Mouse (Mus musculus) retina, postnatal 7 days (tissue): ENCODE measurements around the gene Stx11.

Experiments
- DNase-seq: peaks from one replicate; pipeline ENCODE4 v3.0.0-alpha.2; 2012; ENCODE audit warnings: low read depth, low spot score

Stx11 gene

GRCm38 (mm10) chr10:12964151-12965075 lies at the start of gene Stx11:
Stx11 (minus strand) TSS chr10:12964298.
- DNase-seq = peak; percentile 5

DNA sequence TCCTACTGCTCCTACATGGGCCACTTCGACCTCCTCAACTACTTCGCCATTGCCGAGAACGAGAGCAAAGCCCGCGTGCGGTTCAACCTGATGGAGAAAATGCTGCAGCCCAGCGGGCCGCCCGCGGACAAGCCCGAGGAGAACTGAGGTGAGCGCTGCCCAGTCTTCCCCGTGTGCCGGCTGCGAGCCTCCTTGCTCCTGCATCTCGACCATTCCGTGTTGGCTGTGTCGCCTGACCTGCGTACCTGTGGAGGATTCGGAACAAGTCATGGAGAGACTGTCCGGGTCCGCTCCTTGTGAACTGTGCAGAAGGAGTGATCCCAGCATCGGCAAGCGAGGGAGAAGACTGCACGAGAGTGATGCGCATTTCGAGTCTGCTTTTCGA lies 44.6 kb upstream of the Stx11 start:
- DNase-seq = no peak

DNA sequence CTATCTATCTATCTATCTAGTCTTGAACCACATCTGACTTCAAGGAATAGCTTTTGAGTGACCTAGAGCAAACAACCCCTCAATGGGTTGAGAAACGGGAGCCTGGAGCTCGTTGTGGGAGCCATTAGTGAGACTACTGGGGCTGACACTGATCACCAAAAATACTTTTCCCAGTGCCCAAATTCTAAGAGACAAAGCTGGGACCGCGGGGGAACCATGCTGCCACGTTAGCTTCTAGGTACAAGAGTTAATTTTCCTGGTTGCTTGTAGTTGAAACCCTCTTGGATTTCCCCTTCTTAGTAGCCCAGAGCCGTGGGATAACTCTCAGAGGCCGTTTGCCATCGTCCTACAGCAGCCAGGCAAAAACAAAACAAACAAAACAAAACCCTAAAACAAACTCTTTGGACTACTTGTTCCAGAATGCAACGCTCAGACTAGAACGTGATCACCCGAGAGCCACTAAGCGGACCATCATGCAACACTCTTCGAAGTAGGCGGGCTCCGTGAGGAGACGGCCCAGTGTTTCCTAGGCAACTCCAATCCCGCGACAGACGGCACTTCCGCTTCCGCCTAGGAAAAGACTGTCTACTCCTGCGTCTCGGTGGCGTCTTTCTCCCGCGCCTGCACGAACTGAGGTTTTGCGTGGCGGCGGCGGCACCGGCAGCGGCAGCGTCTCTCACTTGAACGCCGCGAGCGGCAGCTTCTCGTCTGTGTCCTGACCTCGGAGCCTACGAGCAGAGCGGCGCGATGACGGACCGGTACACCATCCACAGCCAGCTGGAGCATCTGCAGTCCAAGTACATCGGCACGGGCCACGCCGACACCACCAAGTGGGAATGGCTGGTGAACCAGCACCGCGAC lies 44.0 kb upstream of the Stx11 start:
- peak; percentile 92 for DNase-seq

DNA sequence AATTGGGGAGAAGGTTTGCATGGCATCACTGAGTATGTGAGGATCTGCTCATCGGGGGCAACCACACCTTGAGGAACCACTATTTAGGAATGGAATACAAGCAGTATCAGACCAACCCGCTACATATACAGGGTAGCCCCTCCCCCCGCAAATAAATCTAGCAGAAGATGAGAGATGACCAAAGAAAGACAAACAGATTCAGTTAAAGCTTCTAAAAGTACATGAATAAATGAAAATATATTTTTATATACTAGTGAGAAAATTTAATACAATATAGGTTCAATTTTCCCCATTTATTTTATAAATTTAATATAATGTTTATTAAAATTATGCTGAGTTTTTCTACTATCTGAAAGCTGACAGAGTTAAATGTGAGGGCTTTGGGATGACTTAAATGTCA lies 40.9 kb upstream of the Stx11 start, which contains the start of gene Sf3b5:
Sf3b5 (plus strand) TSS at position 301 of the 400 bp plus-strand sequence.
- DNase-seq = no peak

GRCm38 (mm10) chr10:12996736-12997477 lies 32.8 kb upstream of the Stx11 start:
- DNase-seq = peak; percentile 73

DNA sequence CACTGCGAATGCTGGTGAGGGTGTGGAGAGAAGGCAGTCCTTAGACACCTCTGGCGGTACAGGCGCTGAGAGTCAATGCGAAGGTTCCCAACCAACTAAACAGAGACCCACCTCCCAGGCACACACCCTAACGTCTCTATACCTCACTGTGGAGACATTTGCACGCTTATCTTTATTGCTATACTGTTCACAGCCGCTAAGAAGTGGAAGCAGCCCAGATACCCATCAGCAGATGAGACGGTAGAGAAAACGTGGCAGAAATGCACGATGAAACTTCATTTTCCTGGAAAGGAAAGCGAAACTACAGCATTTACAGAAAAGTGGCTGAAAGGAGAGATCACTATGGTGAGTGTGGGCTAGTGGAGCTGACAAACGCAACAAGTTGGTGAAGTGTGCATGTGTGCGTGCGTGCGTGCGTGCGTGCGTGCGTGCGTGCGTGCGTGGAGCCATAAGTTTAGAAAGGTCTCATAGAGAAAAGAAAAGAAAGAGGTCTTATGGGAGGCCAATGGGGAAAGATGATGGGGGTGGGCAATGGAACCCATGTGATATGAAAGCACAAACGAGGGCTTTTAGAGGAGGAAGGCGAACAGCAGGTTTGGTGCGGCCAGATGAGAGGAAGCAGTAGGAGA lies 29.4 kb upstream of the Stx11 start:
- no peak for DNase-seq

- DNase-seq = no peak
These were observed 27.9 kb upstream of the Stx11 start for GRCm38 (mm10) chr10:12991953-12992352.

GRCm38 (mm10) chr10:12986943-12987342 lies 22.8 kb upstream of the Stx11 start:
- no peak for DNase-seq

DNA sequence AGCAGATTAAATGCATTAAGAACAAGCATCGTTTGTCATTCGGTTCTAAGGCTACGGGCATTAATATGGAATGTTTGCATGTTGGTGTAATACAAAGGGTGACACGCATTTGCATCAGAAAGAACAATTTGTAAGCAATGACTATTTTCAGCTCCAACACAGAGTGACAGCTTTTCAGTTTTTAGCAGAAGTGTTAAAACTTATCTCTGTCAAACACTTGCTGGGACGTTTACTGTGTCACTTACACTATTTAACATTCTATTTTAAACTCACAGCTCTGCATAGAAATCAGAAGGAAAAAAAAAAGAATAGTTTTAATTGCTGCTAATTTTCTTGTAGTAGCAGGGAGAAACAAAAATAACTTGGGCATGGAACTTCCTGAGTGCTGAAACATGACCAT lies 22.4 kb upstream of the Stx11 start:
- no peak for DNase-seq

DNA sequence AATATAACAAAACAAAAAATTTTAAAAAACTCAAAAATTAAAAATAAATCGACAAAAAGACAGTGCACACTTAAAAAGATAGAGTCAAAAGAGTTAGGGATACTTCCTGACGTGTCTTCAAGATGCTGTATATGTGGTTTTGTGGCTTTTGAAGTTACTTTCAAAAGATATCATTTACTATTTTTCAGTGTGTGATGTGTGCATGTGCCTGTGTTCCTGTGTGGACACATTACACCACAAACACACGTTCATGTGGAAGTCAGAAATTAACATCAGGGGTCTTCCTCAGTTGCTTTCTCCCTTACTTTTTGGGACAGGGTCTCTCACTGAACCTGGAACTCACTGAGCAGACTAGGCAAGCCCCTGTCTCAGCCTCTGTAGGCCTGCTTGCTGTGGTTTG lies 20.9 kb upstream of the Stx11 start:
- DNase-seq = no peak

DNA sequence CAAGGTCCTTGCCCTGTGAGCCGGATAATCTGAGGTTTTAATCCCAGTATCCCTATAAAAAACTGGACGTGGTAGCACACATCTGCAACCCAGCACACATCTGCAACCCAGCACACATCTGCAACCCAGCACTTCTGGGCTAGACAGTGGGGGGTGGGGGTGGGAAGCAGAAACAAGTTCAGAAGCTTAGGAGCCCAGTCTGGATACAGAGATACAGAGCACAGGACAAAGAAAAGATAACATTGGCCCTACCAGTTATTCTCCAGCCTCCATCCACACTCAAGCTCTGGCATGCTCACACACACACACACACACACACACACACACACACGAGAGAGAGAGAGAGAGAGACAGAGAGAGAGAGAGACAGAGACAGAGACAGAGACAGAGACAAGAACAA lies 19.4 kb upstream of the Stx11 start:
- no peak for DNase-seq

DNA sequence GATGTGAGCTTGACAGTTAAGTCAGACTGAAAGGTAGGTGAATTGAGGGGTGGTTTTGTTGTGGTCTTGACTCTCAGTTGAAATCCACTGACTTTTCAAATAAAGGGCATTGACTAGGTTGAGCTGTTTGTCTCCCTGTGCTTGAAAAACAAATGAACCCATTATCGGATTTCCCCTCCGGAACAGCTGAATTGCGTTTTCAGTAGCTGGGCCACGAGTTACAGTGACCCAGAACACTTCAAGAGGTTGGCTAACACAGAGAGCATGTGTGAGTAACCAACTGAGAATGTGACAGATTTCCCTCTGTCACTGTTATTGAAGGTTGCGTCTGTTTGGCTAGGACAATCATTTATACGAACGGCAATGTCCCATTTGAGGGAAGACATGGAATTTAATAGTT lies 17.0 kb upstream of the Stx11 start:
- no peak for DNase-seq

- DNase-seq = no peak
These were observed 13.7 kb upstream of the Stx11 start for GRCm38 (mm10) chr10:12977787-12978212.

- no peak for DNase-seq
These were observed 12.5 kb upstream of the Stx11 start for GRCm38 (mm10) chr10:12976552-12976951.

- no peak for DNase-seq
These were observed 11.9 kb upstream of the Stx11 start for GRCm38 (mm10) chr10:12975957-12976356.

- DNase-seq = no peak
These were observed 11.4 kb upstream of the Stx11 start for GRCm38 (mm10) chr10:12975461-12975860.

DNA sequence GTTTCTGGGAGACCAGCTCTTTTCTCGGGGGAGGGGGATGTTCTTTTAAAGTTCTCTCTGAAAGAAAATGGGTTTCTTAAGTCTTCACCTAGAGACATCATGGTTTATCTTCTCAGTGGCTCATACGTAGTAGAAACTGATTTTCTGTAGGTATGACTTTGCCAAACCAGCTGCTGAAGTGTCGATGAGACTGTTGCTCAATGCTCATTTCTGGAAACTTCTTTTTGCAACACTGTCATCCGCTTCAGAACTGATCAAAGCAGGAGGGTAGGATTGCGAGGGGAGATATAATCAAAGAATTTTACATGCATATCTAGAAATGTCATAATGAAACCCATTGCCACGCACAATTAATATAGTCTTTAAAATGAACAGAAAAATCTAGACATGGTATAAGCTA lies 10.5 kb upstream of the Stx11 start:
- no peak for DNase-seq

- no peak for DNase-seq
These were observed 1.6 kb upstream of the Stx11 start for GRCm38 (mm10) chr10:12965669-12966180.

DNA sequence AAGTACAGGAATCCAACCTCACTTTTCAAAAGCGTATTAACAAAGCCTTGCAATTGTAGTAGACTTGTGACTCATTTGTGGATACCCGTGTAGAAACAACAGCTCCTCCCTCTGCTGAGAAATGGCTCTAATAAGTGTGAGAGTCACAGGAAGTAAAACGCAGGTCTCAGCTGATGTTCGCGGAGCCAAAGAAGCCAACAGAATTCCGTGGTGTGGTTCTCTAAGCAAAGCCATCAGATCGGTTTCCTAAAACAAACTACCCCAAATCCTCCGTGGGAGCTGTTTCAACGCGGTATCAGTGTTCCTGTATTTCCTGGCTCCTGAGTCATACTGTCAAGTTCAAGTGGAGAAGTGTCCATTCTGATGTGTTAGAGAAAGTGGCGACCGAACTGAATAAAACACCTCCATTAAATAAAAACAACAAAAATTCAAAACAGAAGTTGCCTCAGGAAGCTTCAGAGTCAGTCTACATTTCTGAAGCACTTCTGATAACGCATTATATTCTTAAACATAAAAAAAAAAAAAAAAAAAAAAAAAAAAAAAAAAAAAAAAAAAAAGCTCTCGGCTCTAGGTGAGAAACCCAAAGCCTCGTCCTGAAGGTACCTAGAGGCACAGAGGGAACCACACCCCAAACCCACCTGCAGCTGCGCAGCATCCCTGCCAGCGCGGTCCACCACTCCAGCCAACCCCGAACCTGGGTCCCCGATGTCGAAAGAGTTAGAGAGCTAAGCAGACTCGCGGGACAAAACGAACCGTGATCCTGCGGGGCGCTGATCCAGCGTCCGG lies 543 bp downstream of the Stx11 start:
- DNase-seq = no peak

DNA sequence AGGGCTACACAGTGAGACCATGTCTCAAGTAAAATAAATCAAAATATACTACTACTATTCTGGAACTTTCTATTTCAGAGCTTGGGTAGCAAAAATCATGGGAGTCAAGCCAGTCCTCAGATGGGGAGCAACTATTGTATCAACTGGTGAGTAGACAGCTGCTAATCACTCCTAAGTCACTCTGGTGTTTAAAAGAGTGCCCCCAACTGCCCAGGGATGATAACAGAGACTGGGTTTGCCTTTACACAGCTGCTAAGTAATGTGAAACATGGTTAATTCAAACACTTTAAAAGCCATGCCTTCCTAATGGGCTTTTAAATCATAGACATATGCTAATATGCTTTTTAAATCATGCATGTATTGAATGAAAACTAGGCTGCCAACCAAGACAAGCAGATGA lies 1.9 kb downstream of the Stx11 start:
- no peak for DNase-seq
